Mouse (Mus musculus): ENCODE measurements around the gene Mettl23.

GRCm38 (mm10) chr11:116807938-116808606 is 35.0 kb upstream of the Mettl23 start:
- TF ChIP-seq POLR2A (IDR thresholded peaks at IDR 0.05; ENCODE audit: low read depth, low read length), result no peak
- peak; percentile 90; the same call in 1 of the 2 replicates for TF ChIP-seq CTCF (IDR thresholded peaks at IDR 0.05; ENCODE audit: extremely low read depth, insufficient read depth, insufficient read length, insufficient replicate concordance)
